Mouse (Mus musculus) erythroblast, adult 5-6 weeks (primary cell): ENCODE results near the gene Per2. TPM values are rescaled to one million over a fixed set of nuclear protein-coding genes. Genes with fewer than 3 reads are reported as not detected.

Experiments used
- ATAC-seq: replicated peaks from 2 replicates; pipeline ENCODE4 v1.8.0; 2016; ENCODE audit warnings: moderate number of reproducible peaks, mild to moderate bottlenecking, moderate TSS enrichment, inconsistent platforms; ENCODE audit not compliant: poor library complexity, low FRiP score, severe bottlenecking
- total RNA-seq, 2 experiments: library from RNA; stranded (forward) in 1 of 2; stranded (reverse) in 1 of 2; fragments of 150-400 nt in 1 of 2; fragments of 200-764, 138-1000 nt in 1 of 2; gene quantifications; 2 replicates each; pipeline versions ENCODE4 v1.2.3 to v1.2.4; 2015 to 2017; ENCODE audit warnings: low replicate concordance in 2 of 2

The Per2 gene
- total RNA-seq, 2 experiments from 2014 or later: 2.0 to 2.7 TPM

DNA sequence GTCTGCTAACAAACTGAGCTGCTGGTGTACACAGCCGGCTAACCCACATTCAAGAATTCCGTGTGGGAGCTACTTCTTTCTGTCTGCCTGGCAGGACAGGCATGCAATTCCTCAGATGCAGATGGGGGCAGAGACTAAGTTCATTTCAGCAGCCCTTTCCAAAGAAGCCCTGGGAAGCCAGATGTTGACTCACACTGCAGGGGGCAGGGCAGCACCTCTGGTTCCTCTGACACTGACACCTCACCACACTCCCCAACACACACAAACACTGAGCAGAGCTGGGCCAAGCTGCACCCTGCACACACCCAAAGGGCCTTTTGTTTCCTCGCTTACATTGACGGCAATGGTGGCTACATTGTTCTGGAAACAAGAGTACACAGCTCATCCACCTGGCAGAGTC lies 1.4 kb upstream of the Per2 start:
- no peak for ATAC-seq

DNA sequence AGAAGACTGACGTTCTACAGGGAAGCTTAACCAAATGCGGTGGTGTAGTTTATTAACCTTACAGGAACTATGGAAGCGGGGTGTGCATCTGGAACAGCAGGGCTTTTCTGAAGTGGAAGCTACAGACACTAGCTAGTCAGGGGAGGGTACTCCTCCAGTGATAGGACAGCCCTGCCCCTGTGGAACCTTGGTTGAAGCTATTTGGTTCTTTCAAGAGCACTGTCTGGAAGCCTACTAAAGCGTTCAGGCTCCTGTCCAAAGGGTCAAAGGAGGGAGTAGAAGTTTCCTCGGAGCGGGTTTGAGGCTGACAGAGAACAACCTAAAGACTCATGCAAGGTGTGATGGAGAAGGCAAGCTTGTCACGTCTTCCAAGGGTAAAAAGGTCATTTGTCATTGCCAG lies 945 bp upstream of the Per2 start:
- no peak for ATAC-seq

DNA sequence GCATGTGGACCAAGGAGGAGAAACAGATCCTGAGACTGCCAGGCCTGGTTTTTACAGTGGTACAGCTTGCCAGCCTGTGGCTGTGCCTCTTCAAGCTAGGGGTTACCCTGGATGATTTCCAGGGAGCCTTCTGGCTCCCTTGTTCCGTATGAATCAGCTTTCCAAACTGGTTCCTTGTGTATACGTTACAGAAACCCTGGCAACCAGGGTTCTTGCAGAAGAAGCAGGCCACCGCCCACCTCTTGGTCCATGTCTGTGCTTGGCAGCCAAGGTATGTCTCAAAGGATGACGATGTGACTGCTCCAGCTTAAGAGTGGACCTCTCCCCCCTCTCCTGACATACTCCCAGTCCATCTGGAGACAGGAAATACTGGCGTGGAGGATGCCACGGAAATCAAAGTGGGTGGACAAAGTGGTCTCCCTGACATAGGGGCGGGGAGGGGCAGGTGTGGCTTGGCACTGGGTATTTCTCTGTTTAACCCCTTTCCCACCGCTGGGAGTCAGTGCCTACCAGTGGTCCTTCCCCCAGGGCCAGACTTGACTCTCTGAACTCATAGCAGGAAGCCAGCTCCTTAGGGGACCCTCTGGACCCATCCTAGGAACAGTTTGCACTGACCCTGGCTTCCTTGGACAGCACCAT lies 782 bp downstream of the Per2 start:
- ATAC-seq: no peak

DNA sequence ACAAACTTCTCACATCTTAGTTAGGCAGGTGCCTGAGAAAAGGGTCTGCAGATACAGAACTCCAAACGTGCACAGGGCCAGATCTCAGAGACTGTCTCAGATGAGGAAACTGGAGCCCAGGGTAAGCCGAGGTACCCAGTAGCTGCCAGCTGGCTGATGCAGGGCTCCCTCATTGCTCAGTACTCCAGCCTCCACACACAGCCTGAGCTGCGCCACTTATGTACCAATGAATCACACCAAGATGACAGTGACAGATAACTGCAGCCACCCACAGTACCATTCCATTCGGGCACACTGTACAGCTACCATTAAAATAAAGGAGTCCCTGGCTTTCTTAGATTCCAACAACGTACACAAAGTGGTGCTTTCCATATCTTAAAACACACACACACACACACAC lies 1.4 kb downstream of the Per2 start:
- no peak for ATAC-seq

DNA sequence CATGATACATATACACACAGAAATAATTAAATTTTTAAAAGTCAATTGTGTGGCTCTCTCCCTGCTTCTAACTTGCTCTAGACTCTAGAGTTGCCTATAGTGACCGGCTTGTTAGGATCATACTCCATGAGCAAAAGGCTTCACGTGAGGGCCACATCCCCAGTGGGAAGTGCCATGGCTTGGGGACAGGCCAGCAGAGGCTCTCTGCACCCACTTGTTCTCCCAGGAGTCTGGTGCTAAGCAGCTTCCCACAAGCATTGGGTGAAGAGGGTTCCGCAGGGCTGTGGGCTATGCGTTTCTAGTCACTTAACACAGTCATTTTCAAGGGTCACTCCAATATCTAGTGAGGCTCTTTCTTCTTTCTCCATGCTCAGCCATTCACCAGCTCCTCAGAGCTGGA lies 2.0 kb downstream of the Per2 start:
- no peak for ATAC-seq

DNA sequence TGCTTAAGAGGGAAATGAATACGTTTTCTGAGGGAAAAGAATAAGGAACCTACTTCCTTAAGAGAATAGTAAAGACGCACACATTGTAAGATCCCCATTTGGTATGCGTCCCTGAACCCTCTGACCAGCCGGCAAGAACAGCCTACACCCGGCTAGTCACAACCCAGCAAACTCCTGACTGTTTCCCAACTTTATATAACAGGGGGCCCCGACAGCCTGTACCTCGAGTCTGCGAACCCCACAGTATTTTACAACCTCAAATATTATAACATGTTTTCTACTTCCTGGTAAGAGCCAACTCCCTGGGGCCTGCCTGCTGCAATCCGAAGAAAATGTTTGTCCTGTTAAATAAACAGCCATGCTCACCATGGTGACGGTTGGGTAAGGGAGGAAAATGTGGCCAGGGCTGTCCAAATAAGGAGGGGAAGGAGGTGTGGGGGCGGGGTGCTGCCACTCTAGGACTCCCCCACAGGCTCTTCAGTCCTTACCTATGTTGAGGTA lies 2.8 kb downstream of the Per2 start:
- no peak for ATAC-seq

DNA sequence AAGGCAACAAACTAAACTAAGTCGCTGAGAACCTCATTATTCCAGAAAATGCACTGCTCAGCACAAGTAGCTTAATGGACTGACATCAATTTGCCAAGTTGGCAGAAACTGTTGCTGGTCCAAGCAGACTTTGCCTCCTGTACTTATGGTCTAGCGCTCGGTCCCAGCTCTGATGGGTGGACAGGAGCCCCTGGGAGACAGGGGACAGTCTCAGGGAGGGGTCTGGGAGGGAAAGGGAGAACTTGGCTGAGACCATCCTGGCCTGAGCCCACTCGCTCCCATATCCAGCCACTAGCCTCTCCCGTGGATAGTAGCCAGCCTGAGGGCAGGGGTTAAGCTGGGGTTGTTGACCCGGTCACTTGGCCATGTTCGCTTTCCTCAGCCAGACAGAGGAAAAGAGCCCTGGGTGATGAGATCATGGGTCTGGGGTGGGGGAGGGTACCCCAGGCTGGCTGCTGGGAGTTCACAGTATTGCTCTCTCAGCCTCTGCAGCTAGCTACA lies 3.4 kb downstream of the Per2 start:
- ATAC-seq: no peak

DNA sequence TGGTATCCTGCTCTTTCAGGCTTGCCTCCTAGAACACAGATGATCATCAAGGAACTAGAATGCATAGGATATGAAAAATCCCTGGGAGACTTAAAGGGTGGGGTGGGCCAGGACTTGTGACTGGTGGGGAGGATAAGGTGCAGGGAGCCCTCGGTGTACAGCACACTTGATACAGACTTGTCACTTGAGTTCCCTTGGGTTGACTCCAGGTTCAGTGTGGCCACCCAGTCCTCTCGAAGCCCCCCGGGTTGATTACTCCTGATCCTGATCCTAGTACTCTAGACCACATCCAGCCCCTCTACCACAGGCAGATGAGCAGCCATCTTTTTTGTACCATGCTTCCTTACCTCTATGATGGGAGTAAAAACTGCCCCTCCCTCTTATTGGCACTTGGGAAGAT lies 4.2 kb downstream of the Per2 start:
- no peak for ATAC-seq

DNA sequence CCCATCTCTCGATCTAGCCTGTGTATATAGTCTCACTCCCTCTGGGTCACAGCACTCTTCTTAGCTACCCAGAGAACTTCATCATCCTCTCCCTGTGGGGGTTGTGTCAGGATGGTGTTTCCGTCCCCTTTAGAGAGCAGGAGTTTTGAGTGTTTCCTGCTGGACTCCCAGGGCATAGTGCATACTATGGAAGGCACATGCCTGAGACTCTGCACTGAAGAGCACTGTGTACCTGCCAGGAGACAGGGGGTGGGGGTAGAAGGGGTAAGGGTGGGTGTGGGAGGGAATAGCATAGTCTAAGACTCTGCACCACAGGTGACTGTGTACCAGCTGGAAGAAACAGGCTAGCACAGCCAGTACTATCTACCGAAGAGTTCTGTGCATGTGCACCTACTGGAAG lies 4.8 kb downstream of the Per2 start:
- 0 out of 2 replicates have a peak, but pooled peaks have one; percentile 0 for ATAC-seq

DNA sequence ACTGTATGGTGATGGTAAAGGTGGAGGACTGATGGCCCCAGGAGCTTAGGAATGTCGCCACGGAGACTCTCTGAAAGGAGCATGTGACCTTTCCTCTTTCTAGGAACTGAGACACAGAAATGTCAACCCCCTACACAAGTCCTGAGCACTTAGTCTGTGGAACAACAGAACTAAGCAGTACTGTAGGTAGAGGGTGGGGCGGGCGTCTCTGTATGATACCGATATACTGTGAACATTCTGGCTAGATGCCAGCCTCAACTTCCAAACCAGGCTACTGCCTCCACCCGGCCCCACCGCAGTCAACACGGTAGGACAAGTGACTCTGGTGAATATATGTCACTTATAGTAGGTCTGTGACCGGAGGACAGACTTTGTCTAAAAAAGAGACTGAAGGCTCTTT lies 5.2 kb downstream of the Per2 start:
- peak; percentile 44 for ATAC-seq

DNA sequence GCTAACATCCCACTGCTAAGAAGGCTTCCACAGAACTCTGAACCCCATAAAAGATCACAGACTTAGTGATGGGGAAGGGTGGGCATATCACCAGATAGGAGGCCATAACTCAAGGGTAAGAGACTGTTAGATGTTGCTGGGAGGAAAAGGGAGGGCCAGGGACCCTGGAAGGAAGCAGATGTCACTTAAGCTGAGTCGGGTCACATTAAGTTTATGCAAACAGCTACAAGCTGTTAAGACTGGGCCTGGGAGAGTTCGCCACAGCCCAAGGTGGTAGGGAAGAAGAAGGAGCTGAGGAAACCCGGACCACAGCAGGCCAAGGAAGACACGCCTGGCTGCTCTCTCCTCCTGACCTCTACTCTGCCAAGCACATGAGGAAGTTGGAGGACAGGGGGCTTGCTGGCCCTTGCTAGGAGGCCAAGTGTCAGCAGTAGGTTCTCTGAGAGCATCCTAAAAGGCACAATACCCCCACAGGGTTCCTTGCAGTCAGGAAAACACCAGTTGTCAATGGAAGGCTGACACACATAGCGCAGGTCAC lies 7.5 kb downstream of the Per2 start:
- no peak for ATAC-seq

DNA sequence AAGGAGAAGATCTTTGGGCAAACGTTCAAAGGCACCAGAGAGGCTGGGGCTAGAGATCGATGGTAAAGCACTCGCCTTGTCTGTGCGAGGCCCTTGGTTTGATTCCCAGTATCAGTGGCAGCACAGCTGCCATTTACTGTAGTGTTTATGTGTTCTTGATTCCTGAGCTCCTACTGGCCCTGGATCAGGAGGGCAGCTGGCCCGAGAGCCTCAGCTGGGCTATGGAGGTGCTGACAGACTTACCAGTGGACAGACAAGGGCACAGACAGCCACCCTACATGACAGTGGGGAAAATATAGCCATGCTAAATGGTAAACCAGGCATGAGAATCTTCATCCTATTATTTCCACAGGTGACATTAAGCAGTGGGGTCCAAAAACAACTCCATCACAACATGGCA lies 8.3 kb downstream of the Per2 start:
- ATAC-seq: no peak

DNA sequence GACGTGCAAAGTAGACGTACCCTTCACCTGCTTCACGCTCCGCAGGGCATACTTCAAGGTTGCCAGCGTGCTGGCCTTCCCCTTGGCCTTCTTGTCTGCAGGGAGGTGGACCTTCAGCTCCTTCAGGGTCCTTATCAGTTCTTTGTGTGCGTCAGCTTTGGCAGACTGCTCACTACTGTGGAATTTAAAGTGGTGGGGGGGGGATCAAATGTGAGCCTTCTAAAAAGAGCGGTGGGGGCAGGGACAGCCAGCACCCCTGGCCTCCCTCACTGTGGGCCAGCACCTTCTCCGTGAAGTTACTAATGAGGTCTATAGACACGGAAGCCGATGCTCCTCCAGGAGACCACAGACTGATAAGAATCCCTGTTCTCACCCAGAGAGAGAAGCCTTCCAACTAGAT lies 10.4 kb downstream of the Per2 start:
- no peak for ATAC-seq

DNA sequence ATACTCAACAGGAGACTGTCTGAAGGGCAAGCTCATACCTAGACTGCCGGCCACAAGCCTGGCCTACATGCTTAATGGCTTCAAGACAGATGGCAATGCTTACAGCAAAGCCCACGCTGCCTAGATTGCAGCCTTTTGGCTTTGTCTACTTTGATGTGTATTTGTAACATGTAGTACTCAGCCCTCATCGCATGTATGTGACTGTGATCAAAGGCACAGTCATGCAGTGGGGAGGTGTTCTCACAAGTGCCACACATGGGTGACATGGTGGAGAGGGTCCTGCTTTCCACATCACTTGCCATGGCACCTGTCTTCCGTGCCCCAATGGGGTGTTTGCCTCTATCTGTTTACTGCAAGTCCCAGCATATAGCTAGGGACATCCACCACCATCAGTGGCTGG lies 12.6 kb downstream of the Per2 start:
- no peak for ATAC-seq

DNA sequence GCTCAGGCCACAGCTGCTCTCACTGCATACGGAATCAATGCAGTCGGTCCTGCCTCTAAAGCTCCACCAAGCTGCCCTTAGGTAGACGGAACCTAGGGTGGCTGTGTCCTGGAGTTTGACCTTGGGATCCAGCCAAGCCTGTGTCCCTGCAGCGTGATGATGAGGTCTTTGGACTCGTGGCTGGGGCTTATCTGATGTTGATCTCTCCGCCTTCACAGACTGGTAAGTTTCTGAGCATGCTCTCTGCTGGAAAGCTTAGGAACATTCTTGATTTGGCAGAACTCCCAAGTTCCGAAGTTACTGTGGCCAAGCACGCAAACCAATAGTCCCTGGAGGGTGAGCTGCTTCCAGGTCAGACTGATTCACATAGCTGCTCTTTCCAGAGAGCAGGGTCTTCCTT lies 13.1 kb downstream of the Per2 start:
- ATAC-seq: no peak

DNA sequence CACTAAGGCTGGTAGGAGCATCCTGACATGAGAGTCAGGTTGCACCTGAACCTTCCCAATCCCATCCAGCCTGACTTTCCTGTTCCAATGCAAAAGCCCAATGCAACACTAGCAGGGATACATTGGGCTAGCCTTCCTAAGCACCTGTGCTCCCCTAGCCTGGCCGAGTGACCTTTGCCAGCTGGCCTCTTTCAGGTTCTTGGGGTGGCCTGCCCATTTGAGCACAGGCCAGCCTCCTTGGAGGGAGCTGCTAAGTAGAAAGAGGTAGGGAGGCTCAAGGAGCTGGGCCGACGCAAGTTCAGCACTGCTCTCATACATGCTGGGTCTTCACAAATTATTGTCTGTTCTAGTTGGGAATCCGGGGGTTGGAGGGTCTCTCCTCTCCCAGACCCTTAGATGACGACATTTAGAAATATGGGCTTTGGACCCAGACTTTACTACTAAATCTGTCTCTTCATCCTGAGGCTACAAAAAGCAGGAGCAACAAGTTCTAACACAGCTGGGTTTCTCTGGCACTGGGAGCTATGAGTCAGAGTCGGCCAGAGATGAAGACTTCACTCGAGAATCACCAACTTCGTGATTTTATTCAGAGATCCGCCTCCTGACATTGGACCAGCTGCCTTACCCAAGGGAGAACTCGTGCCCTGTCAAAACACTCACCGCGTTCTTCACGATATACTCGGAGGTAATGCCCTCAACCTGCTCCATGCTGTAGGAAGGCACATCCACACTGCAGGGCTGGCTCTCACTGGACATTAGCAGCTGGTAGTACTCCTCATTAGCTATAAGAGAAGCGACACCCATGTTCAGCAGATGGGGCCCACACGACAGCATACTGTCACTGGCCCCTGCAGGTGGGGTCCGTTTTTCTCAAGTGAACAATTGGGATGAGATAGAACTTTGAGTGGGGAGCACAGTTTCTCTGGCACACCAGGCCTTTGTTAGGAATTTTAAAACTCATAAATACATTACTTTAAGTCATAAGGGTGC lies 14.0 kb downstream of the Per2 start:
- ATAC-seq: no peak

DNA sequence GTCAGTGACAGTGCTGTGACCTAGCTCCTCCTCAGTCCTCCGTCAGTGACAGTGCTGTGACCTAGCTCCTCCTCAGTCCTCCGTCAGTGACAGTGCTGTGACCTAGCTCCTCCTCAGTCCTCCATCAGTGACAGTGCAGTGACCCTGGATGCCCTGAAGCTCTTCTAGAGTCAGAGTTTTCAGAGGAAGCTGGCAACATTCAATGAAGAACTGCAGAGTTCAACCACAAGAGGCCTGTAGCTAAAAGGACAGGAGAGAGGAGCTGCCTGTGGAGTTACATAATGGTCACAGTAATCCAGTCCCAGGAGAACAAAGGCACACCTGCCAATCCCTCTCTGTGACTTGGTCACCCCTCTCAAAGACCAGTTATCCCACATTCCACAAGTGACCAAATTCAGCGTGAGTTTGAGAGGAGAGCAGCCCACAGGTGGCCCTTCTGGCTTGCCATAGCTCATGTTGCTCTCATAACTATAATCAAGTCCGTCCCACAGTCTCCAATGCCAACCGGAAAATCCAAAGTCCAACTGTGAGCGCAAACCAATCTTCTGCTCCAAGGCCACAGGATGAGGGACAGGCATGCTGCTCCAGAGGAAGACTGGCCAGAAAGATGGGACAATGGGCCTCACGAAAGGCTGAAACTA lies 16.7 kb downstream of the Per2 start:
- ATAC-seq: no peak

DNA sequence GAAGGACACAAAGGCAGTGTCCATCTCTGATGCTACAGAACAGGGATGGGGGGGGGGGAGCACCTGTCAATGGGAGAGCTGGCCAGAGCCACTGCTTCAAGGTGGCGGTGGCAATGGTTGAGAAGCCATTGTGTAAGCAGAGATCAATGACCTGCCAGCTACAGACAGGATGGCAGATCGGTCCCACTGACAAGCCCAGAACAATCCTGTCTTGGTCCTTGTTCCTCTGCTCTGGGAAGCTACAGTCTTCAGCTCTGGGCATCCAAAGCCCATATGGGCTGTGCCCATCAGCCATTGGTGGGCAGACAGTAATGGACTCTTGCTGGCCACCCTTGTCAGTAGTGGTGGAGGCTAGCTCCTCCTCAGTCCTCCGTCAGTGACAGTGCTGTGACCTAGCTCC lies 17.3 kb downstream of the Per2 start:
- no peak for ATAC-seq

DNA sequence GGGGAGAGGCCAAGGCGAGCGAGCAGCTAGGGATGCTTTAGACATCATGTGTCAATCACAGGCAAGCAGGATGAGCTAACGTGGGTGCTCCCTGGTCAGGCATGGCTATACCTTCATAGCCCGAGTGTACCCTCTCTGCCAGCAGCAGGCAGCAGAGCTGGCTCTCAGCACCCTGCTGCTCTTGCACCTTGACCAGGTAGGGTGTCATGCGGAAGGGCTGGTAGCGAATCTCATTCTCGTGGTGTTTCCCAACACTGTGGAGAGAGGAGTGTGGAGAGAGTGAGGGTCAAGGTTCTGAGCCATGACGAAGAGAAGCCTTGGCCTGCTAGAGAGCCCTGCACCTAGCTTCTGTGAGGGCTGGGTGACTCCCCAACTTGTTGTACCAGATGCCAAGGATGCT lies 19.3 kb downstream of the Per2 start:
- ATAC-seq: no peak

DNA sequence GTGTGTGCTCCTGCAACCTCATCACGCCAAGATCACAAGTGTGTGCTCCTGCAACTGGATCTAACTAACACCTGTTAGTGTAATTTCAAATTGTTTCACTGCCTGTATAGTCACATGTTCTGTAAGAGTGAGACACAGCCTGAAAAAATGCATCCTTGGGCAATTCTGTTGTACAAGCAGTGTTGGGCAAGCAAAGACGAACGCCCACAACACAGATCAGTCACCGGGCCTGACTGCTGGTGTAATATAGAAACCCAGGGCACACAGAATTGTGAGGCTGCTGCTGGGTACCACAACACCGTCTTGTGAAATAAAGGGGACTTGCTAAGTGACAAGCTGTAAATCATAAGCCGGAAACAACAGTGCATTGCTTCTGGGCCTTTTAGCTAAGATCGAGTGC lies 21.6 kb downstream of the Per2 start:
- no peak for ATAC-seq
